Mouse (Mus musculus) embryonic fibroblast, embryonic 13.5 days (primary cell): Measurements from ENCODE around the gene Hdhd5. TPM values are rescaled to one million over a fixed set of nuclear protein-coding genes. Genes with fewer than 3 reads are reported as not detected.

ENCODE experiments used
- H3K27ac ChIP-seq: 2 replicates; pipeline ENCODE4 v1.5.1; 2012; ENCODE audit warnings: low read length, control low read depth, inconsistent platforms; ENCODE audit not compliant: insufficient read depth
- H3K4me1 ChIP-seq: 2 replicates; pipeline ENCODE4 v1.6.1; 2011; ENCODE audit warnings: low read length; ENCODE audit not compliant: control insufficient read depth, insufficient read depth
- H3K4me3 ChIP-seq: 2 replicates; pipeline ENCODE4 v1.5.1; 2011; ENCODE audit warnings: mild to moderate bottlenecking, control low read depth, low read length; ENCODE audit not compliant: insufficient read depth
- CTCF ChIP-seq: IDR thresholded peaks from 2 replicates; pipeline ENCODE4 v1.5.1; 2011; ENCODE audit warnings: mild to moderate bottlenecking, control low read depth, low read length, moderate library complexity, borderline replicate concordance; ENCODE audit not compliant: insufficient read depth
- POLR2A ChIP-seq: IDR thresholded peaks from 2 replicates; pipeline ENCODE4 v1.6.1; 2011; ENCODE audit warnings: low read depth, mild to moderate bottlenecking, control low read depth, low read length, moderate library complexity
- polyA plus RNA-seq: library from polyadenylated mRNA; stranded (reverse); fragments of >200 nt; gene quantifications from 2 replicates; pipeline ENCODE4 v1.2.4, GENCODE M21; 2011; ENCODE audit warnings: low read depth; ENCODE audit not compliant: missing spikeins, insufficient read length

The Hdhd5 gene
- polyA plus RNA-seq, 1 experiment = 10.9 TPM

- TF ChIP-seq CTCF (no peak), POLR2A (no peak)
- Histone ChIP-seq H3K4me1 (peaks cover 14% of the 10 kb centered on the region), H3K4me3 (no peak overlapping the region), H3K27ac (no peak overlapping the region)
Measured at GRCm38 (mm10) chr6:120472455-120473140, 58.5 kb downstream of the Hdhd5 start.

DNA sequence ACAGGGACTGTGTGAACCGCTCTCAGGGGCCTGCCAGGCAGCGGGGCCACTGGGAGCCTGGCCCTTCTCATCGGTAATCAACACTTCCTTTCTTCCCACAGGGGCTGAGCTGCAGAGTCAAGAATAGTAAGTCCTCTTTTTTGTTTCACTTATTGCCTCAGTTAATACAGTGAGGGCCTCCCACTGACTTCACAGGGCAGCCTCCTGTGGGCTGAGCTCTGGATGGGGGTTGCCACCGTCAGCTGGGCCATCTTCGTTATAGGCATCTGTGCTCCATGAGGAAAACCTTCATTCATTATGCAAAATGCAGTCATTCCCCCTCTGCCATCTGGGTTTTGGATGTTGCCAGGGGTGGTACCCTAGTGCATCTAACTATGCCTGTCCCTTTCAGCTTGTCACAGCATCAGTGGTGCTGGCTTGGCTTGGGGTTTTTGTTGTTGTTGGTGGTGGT is 59.1 kb downstream of the Hdhd5 start:
- TF ChIP-seq CTCF (no peak), POLR2A (no peak)
- Histone ChIP-seq H3K4me3 (no peak overlapping the region), H3K27ac (no peak overlapping the region), H3K4me1 (peaks cover 14% of the 10 kb centered on the region)

GRCm38 (mm10) chr6:120470666-120471065 is 60.5 kb downstream of the Hdhd5 start:
- Histone ChIP-seq H3K4me1 (peaks cover 14% of the 10 kb centered on the region), H3K27ac (peak overlapping the region; percentile 9; the same call in 1 of the 2 replicates), H3K4me3 (no peak overlapping the region)
- TF ChIP-seq POLR2A (no peak), CTCF (no peak)

DNA sequence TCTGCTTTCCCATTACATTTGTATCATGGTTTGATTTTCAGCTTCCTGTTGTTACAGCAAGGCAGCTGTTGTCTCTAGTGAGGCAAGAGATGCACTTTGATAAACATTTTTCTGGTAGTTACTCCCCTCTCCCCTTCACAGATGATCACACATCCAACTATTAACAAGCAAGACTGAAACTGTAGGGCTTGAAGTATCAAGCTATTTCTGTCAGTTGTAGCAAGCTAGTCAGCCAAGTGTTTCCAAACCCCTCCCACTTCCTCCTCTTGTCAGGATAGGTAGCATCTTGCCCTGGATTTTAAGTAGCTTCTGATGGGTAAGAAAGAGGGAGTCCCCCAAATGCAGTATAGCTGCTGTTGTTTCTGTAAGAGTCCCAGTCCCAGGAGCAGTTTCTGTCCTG is 61.3 kb downstream of the Hdhd5 start:
- TF ChIP-seq POLR2A (no peak), CTCF (no peak)
- Histone ChIP-seq H3K4me3 (no peak overlapping the region), H3K4me1 (peaks cover 12% of the 10 kb centered on the region), H3K27ac (no peak overlapping the region)

- H3K27ac ChIP-seq = no peak overlapping the region
- TF ChIP-seq POLR2A (no peak), CTCF (no peak)
- H3K4me3 ChIP-seq = no peak overlapping the region
- peaks cover 15% of the 10 kb centered on the region for H3K4me1 ChIP-seq
Measured at GRCm38 (mm10) chr6:120469268-120469667, 61.9 kb downstream of the Hdhd5 start.

- Histone ChIP-seq H3K27ac (no peak overlapping the region), H3K4me1 (peaks cover 15% of the 10 kb centered on the region), H3K4me3 (no peak overlapping the region)
- TF ChIP-seq POLR2A = no peak
Measured at GRCm38 (mm10) chr6:120468259-120468658, 62.9 kb downstream of the Hdhd5 start.

- no peak for TF ChIP-seq CTCF
- TF ChIP-seq POLR2A = no peak
- Histone ChIP-seq H3K4me1 (peaks cover 15% of the 10 kb centered on the region), H3K27ac (no peak overlapping the region), H3K4me3 (no peak overlapping the region)
Measured at GRCm38 (mm10) chr6:120466609-120467329, 64.3 kb downstream of the Hdhd5 start.

DNA sequence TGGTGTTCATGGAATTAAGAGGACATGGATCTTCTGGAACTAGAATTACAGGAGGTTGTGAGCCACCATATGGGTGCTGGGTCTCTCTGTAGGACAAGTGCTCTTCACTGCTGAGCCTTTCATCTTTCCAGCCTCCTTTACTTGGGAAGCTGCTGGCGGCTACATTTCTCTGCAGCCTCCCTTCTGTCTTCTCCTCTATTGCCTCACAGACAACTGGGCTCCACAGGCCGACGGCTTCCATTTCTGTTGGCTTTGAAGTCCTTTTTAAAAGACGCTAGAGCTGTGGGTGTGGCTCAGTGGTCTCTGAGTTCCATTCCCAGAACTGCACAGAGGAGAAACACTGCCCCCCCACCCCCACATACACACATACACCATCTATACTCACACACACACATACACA is 65.7 kb downstream of the Hdhd5 start:
- TF ChIP-seq CTCF = no peak
- no peak for TF ChIP-seq POLR2A
- H3K4me3 ChIP-seq = no peak overlapping the region
- H3K27ac ChIP-seq = no peak overlapping the region
- peaks cover 11% of the 10 kb centered on the region for H3K4me1 ChIP-seq

DNA sequence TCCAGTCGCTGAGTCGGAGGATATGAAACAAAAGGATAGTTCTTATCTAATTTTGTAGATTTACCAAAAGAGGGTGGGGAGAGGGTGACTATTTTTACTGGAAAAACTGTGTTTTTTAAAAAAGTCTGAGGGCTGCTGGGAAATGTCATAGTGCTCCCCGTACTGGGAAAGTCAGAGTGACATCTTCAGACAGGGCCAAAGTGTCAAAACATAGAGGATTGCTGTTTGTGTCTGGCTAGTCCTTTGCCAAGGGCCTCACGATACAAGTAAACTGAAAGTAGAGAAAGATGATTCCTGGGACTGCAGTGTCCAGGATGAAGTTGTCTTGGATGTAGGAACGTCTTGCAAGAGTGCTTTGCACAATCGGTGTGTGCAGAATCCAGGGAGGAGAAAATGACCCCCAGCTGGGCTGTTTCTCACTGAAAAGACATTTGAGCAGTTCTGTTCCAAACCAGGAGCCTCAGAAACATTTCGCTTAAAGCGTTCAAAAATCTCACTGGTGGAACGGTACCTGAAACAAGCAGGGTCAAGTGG is 66.6 kb downstream of the Hdhd5 start:
- no peak overlapping the region for H3K27ac ChIP-seq
- TF ChIP-seq CTCF = no peak
- no peak for TF ChIP-seq POLR2A
- H3K4me1 ChIP-seq = peaks cover 3% of the 10 kb centered on the region; the same call in 1 of the 2 replicates
- peak overlapping the region; percentile 71 for H3K4me3 ChIP-seq

DNA sequence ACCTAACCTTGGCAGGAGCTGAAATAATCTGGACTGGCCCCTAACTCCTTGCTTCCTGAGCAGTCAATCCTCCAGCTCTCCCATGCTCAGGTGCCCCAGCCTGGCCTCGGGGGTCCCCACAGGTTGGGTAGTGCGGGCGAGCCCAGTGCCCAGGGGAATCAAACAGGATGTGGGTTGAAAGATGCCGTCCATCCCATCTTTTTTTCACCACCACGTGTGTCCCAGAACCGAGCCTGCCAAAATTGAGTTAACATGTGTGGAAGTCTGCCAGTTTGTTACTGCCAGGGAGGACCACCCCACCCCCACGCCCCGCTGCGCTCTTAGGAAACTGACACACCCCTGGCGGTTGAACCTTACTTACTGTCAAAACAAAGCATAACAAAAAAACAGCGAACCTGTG is 67.2 kb downstream of the Hdhd5 start:
- TF ChIP-seq POLR2A (no peak), CTCF (no peak)
- H3K4me3 ChIP-seq = peak overlapping the region; percentile 71
- H3K4me1 ChIP-seq = peaks cover 3% of the 10 kb centered on the region; the same call in 1 of the 2 replicates
- H3K27ac ChIP-seq = no peak overlapping the region
